Mouse (Mus musculus) frontal cortex, postnatal 25 days (tissue): ENCODE measurements around the gene Plod3.

ENCODE experiments used
- DNase-seq, 2 experiments: peaks; one replicate each; pipeline ENCODE4 v3.0.0; 2022; ENCODE audit warnings: low spot score in 2 of 2

Plod3 gene

GRCm38 (mm10) chr5:136962966-136963540, 23.8 kb upstream of the Plod3 start:
- DNase-seq = no peak

GRCm38 (mm10) chr5:136965210-136965609, 21.6 kb upstream of the Plod3 start:
- DNase-seq = no peak

GRCm38 (mm10) chr5:136965686-136966085, 21.1 kb upstream of the Plod3 start:
- no peak for DNase-seq

GRCm38 (mm10) chr5:136966331-136966730, 20.5 kb upstream of the Plod3 start, which contains the start of gene Cldn15:
TSS of gene Cldn15 (plus strand) at chr5:136966616.
- DNase-seq = no peak

- DNase-seq = no peak
Measured at GRCm38 (mm10) chr5:136966861-136967455, 19.9 kb upstream of the Plod3 start.

- DNase-seq = no peak
Measured at GRCm38 (mm10) chr5:136967592-136967991, 19.2 kb upstream of the Plod3 start.

GRCm38 (mm10) chr5:136970703-136971102, 16.1 kb upstream of the Plod3 start:
- peak in 1 of 2 experiments; percentile 26 for DNase-seq

- DNase-seq = no peak
Measured at GRCm38 (mm10) chr5:136973670-136974069, 13.1 kb upstream of the Plod3 start.

GRCm38 (mm10) chr5:136977769-136978168, 9.1 kb upstream of the Plod3 start:
- DNase-seq = no peak

- no peak for DNase-seq
Measured at GRCm38 (mm10) chr5:136979762-136980161, 7.1 kb upstream of the Plod3 start.

- no peak for DNase-seq
Measured at GRCm38 (mm10) chr5:136980974-136981373, 5.8 kb upstream of the Plod3 start.

- DNase-seq = no peak
Measured at GRCm38 (mm10) chr5:136982338-136982930, 4.4 kb upstream of the Plod3 start.

- no peak for DNase-seq
Measured at GRCm38 (mm10) chr5:136984828-136985227, 2.0 kb upstream of the Plod3 start.

GRCm38 (mm10) chr5:136987138-136987933, 517 bp downstream of the Plod3 start:
- DNase-seq = peak; percentile 71 to 74

- DNase-seq = no peak
Measured at GRCm38 (mm10) chr5:136987934-136988271, 1.1 kb downstream of the Plod3 start, which contains the start of gene Znhit1. TSS of gene Znhit1 (minus strand) at chr5:136988021.

- no peak for DNase-seq
Measured at GRCm38 (mm10) chr5:136988420-136988819, 1.6 kb downstream of the Plod3 start.

GRCm38 (mm10) chr5:136989801-136990200, 3.0 kb downstream of the Plod3 start:
- no peak for DNase-seq

- DNase-seq = no peak
Measured at GRCm38 (mm10) chr5:136999449-136999848, 12.6 kb downstream of the Plod3 start.

- no peak for DNase-seq
Measured at GRCm38 (mm10) chr5:137000612-137001011, 13.8 kb downstream of the Plod3 start.

- no peak for DNase-seq
Measured at GRCm38 (mm10) chr5:137007276-137007675, 20.5 kb downstream of the Plod3 start.

GRCm38 (mm10) chr5:137009988-137010387, 23.2 kb downstream of the Plod3 start:
- DNase-seq = peak in 1 of 2 experiments; percentile 38

GRCm38 (mm10) chr5:137012401-137012950, 25.7 kb downstream of the Plod3 start:
- no peak for DNase-seq
